Mouse (Mus musculus): Measurements from ENCODE around the gene Cox6b2. TPM values are rescaled to one million over a fixed set of nuclear protein-coding genes. Genes with fewer than 3 reads are reported as not detected.
"Not testable (repeated sequence)": the region's sequence is repeated elsewhere in the genome, so short reads cannot be mapped to it uniquely, and the experiment has no call there.

Gene Cox6b2
- total RNA-seq (2022), result 1 to 10 TPM; 1.8 to 3.8 (median 2.8) TPM

DNA sequence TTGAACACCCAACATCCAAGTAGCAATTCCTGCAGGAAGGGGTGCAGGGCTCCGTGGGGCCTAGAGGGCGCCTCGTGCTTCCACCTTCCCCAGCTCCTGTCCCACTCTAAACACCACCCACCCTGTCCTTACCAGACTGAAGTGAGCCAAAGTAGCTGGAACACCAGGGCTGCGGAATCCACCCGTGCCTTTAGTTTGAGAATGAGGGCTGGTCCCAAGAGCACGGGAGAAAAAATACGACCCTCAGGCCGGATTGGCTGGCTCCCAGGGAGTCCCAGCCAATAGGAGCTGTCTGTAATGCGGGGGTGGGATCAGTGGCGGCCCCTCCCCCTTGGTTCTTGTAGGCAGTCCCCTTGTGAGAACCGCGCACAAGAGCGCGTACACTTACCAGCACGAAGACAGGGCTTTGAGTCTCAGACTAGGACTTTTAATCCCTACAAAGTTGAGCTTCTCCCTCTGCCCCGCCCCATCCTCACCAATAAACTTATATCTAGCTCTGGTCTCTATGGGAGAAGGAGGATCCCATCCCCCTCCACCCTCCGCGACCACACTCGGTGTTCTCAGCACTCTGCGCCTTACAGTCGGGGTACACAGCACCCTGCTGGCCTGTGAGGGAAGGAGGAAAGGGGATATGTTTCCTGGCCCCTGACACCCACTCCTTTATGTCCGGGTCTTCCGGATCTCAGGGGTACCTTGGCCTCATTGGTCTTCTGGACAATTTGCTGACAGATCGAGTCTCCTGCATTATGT, at the start of gene Cox6b2:
Gene Cox6b2, minus strand, starts transcription at position 274 of the 750 bp plus-strand sequence.
- peak; percentile 11 for DNase-seq (ENCODE audit: low spot score)

DNA sequence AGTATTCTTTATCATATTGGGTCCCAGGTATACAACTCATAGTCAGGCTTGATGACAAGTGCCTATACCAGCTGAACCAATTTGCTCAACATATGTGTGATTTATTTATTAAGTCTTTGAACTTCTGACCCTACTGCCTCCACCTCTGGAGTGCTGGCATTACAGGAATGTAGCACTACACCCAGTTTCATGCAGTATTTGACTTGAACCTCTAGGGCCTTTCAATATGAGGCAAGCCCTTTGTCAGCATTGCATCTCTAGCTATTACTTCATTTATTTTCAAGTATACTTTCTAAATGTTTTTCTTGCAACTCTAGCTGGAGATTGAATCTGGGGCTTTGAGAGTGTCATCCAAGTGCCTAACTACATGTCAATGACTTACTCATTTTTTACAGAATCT, 49.4 kb upstream of the Cox6b2 start:
- no peak for DNase-seq (ENCODE audit: low spot score)

DNA sequence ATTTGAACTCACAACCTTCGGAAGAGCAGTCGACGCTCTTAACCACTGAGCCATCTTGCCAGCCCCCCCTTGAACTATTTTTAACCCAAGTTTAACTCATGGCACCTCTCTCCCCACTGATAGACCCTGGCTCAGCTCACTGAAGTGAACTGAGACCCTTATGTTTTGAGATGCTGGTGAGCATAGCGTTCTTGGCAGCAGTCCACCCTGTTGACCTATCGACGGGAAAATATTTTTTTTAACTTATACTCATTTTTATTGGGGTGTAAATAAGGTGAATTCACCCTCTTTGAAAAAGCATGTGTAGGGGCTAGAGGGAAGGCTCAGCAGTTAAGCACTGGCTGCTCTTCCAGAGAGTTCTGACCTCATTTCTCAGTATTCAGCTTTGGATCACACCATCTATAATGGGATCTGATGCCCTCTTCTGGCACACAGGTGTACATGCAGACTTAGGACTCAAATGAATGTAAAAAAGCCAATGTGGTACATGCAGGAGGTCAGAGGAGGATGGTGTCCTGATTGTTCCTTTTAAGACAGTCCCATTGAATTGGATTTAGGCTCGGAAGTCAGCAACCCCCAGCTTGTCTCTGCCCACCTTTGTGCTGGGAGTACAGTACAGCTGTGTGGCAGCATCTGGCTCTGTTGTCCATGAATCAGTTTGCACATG, 43.0 kb upstream of the Cox6b2 start:
- peak; percentile 21 for DNase-seq (ENCODE audit: low spot score)

DNA sequence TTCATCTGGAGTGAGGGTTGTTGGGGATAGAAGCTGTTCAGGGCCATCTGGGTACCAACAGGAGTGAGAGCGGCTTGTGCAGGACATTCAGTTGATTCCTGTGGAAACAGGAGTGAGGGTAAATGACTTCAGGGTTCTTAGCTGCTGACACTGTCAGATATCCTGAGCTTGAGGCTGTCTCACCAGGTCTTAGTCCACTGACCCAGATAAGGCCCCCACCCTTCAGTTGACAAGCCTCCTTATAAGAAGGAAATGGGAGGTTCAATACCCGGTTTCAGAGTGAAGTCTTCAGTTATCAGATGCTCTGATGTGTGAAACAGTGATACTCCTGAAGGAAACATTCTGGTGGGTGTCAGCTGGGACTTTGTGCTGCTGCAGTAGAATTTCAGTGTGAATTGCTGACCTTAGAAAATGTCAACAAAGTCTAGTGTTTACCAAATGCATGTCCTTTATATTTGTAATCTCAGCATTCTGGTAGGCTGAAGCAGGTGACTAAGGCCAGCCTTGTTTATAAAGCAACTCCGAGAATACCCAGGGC, 41.8 kb upstream of the Cox6b2 start:
- DNase-seq (ENCODE audit: low spot score), result no peak

DNA sequence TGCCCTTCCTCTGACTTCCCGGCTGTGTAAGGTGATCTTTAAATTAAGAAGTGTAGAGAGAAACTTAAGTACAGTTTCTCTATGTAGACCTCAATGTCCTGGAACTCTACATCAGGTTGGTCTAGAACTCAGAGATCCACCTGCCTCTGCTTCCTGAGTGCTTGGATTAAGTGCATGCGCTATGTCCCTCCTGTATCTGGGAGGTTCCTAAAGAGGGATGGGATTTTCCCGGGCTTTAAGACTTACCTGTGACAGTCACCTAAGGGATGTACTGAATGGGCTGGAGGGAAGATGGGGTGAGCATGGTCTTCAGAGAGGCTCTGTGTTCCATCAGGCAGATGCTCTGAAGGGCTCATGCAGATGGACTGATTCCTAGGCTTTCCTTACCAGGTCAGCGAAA, 40.8 kb upstream of the Cox6b2 start:
- no peak for DNase-seq (ENCODE audit: low spot score)

DNA sequence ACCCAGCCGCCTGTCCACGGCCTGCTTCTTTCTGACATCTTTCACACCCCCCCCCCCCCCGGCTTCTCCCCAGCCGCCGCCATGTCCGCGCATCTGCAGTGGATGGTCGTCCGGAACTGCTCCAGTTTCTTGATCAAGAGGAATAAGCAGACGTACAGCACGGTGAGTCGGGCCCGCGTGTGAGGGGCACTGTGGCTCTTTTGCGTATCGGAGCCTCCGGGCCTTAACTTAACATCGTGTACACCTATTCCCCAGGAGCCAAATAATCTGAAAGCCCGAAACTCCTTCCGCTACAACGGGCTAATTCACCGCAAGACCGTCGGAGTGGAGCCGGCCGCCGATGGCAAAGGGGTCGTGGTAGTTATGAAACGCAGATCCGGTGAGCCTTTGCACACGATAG, 40.4 kb upstream of the Cox6b2 start:
- not testable (repeated sequence) for DNase-seq (ENCODE audit: low spot score)

DNA sequence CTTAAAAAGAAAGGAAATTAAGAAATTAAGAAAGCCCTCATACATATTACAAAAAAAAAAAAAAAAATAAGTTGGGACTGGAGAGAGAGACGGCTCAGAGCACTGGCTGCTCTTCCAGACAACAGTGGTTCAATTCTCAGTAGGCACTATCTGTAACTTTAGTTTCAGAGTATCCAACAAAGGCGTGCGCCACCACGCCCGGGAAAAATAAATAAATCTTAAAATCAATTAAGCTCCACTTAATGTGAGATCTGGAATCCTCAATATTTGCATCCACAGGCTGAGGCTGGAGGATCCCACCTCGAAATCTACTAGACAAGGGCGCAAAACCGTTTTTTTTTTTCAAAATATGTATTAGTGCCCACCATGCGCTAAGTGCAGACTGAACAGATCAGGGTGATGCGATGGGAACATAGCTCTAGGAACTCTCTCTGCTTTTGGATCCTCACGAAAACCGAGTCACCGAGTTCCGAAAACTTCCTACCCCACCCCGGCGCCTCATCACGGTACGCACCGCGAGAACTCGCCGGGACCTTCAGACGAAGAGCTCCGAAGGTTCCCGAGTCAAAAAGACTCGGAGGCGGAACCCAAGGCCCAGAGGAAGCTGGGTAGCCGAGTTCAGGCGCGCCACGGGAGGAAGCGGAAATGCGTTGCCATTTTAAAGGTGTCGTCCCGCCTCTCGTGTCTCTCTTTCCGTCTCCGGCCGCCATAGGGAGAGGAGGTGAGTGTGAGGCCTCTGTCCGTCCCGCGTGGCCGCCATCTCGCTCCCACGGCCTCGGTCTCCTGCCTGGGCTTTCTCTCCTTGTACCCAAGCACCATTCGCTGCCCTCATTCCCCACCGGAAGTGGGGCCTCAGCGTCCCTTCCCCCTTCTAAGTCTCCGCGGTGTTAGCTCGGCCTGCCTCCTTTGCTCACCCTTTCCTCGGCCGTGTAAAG, 39.7 kb upstream of the Cox6b2 start, which contains the start of gene Rpl28:
Gene Rpl28, plus strand, starts transcription at position 597 of the 935 bp plus-strand sequence.
- peak; percentile 96 for DNase-seq (ENCODE audit: low spot score)

DNA sequence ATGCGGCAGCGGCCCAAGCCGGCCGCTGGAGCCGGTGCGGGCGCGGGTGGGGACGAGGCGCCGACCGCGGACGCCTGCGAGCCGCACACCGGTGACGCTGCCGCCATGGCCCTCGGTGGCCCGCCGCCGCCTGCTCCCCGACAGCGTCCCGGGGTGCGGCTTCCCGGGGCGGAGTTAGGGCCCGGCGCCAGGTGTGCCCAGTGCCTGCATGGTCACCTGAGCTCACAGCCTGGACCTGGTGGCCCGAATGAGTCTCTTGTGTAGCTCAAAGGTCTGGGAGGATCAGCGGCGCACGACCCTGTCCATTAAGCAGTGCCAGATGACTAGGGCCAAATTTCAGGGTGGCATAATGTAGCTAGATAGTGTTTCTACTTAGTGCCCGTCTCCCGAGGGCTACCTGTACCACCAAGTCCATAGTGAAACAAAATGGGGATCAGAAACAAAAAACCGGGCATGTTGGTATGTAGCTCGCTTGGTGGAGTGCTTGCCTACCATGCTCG, 36.6 kb upstream of the Cox6b2 start, which contains the start of gene Tmem238:
Gene Tmem238, minus strand, starts transcription at position 221 of the 500 bp plus-strand sequence.
- no peak for DNase-seq (ENCODE audit: low spot score)

DNA sequence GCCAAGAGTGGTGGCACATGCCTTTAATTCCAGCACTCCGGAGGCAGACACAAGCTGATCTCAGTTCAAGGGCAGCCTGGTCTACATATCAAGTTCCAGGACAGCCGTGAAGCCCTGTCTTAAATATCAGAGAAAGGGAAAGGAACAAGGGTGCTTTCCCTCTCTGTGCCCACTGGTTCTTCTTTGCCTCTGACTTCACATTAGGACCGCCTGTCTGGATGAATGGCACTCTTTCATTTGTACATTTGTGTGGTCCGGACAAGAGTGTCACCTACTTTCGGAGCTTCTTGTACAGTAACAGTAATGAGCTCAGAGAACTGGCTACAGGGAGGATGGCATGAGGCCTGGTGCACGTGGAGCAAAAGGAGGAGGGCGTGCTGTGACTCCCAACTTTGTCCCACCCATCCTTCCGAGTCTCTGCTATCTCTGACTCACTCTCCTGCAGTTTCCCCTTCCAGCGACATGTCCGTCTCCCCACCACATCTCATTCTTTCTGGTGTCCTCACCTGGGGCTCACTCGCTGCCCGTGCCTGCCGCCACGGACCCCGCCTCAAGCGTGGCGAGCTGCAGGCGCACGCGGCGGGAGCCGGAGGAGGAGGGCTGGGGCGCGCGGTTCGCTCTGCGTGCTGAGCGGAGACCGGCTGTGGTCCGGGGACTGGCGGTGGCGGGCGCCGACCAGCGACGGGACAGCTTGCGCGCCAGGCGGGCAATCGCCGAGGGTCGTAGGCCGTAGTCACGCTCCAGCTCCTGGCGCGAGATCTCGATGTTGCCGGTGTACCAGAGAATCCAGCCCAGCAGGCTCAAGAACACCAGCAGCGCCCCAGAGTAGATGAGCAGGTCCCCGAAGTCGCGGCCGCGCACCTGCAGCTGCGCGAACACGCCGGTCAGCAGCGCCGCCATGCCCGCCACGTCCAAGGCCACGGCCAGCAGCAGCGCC, 35.9 kb upstream of the Cox6b2 start:
- peak; percentile 19 for DNase-seq (ENCODE audit: low spot score)

DNA sequence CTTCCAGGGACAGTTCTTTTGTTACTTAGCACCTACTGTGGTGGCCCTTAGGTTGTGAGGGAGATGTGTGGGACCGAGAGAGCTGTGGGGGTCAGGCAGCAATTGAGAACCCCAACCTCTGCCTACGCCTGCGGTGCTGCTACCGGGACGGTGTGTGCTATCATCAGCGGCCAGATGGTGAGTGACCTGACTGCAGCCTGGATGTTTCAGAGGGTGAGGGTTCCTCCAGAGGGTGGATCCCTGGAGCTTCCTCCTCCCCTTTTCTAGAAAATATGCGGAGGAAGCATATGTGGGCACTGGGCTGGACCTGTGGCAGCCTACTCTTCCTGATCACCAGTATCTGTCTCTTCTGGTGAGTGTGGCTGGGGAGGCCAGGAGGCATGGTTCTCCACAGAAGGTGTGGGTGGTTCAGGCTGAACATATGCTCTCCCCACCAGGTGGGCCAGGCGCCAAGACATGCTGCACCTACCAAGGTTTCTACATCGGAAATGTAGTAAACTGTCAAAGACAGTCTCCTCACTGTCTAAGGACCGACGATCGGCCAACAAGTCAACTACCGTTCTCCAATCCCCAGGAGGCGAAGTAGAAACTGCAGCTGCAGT, 30.9 kb upstream of the Cox6b2 start:
- DNase-seq (ENCODE audit: low spot score), result no peak

DNA sequence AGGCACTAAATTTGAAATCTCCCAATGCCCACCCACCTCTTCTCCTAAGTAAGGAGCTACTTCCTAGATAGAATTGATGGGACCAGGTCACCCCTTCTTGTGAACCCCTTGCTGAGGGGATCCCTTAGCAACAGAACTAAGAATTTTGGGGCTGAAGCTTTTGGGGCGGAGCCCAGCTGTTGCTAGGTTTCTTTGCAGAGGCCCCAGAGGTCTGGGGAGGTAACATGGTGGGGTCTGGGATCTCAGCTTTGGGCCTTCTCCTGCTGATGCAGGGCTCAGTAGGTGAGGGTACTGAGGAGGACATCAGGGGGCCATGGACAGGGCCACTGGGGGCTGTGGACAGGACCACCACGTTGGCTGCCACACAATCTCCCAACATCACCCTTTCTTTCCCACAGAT, 29.9 kb upstream of the Cox6b2 start, which contains the start of the genes Il11 and Tmem190:
Gene Il11, minus strand, starts transcription at position 101 of the 400 bp plus-strand sequence.
Gene Tmem190, plus strand, starts transcription at position 179 of the 400 bp plus-strand sequence.
- DNase-seq (ENCODE audit: low spot score), result no peak

DNA sequence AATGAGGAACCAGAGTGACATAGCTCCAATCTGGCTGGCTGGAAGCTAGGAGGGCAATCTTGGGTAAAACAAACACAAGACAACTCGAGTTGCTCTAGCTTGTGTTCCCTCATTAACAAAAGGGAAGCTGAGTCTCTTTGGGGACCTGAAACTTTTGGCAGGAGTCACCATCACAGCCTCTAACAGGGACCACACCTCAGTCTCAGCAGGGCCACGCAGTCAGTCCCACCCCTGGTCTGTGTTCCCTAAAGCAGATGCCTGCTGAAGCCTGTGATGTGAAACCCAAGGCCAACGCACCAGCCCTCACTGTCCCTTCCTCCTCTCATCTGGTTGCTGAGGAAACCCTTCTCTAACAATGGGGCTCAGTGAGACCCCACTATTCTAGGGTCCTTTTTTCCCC, 29.2 kb upstream of the Cox6b2 start:
- DNase-seq (ENCODE audit: low spot score), result no peak

DNA sequence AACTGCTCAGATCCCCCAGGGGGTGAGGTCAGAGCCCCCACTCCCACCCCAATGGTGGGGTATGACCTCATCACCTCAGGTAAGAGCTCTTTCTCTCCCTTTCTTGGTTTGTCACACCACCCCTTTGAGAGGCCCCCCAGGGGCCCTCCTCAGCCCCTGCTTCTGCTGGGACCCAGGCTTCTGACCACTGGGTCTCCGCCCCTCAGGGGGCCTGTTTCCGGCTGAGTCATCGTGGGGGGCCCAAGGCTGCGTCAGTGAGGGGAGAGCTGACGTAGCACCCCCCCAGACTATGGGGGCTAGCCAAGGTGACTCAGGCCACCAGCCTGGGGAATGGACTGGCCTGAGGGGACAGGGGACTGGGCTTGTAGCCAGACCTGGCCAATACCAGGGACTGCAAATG, 27.0 kb upstream of the Cox6b2 start:
- DNase-seq (ENCODE audit: low spot score), result no peak

DNA sequence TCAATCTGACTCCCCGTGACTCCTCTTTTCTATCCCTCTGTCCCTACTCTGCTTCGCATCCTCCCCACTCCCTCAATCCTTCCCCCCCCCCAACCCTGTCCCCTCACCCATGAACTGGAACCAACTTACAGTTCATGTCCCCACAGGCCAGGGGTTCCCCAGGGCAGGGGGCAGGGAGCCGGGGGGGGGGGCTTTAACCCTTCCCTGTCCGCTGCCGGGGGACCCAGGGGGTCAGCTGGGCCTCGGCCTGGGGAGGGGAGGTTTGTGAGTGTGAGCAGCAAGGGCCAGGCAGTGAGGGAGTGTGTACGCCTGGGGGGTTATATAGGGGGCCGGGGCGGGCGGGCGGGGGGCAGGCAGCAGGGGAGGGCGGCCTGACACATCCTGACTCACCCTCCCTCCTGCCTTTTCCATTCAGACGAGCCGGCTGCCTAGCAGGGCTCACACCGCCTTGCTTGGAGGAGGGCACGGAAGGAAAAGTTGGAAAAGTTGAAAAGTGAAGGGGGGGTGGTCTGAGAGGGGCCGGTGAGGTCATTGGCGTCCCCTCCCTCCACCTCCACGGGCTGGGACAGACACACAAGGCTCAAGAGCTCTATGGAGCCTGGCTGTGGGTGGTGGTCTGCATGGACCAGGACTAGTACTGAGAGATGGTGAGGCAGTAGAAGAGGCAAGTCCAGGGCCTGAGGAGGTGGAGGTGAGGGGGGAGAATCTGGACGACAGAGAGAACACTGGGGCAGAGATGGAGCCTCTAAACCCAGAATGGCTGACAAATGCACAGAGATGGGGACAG, 25.1 kb upstream of the Cox6b2 start:
- no peak for DNase-seq (ENCODE audit: low spot score)

DNA sequence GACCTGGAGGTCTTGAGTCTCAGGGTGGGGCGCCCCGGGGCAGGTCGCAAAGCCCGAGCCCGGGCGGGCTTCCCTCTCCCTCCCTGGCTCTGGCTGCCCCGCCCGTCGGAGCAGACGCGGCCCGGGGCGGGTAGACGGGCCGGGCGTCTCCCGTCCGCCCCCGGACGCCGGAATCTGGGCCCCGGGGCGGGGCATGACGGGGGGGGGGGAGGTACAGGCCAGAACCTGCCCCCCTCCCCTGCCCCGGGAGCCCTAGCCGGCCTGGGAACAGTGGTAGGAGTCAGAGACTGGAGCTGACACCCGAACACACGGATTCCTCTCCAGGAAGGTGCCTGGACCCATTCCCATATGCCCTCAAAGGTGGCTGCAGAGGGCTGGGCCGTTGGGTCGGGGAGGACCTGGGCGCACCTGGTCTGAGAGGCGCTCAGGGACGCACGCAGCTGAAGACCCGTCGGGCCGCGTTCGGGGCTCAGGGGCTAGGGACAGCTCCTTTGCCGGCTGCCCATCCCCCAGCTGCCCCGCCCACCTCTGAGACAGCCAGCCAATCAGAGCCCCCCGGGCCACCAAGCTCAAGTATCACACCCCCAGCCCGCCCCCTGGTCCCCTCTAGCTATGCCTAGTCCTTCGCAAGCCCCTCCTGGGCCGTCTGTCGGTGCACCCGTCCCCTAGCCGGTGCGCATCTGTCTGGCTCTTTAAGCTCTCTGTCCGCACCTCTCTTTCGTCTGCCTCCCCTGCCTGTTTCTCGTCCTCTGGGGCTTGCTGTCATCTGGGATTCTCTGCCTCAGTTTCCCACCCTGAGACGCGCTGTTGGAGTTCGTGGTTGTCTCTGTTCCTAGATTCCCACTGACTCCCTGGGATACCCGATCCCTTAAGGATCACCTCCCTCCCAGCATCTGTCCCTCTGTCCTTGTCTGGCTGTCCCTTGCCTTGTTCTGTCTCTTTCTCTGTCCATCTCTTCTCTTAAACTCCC, 24.3 kb upstream of the Cox6b2 start:
- DNase-seq (ENCODE audit: low spot score), result peak; percentile 24

DNA sequence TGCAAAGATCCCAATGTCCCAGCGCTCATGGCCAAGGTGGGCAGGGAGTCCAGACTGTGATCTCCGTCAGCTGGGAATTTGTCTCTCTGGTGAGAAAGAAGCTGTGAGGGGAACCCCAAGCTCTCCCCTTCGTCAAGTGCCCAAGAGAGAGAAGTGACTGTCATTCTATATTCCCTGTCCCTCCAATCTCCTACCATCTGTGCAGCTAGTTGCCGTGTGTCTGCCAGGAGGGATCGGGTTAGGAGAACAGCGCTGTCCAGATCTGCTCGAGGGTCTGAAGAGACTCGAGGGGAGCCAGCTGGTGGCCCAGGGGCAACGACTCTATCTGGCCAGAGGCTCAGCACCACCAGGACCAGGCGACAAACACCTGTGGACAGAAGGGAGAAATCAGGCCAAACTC, 23.2 kb upstream of the Cox6b2 start:
- no peak for DNase-seq (ENCODE audit: low spot score)

DNA sequence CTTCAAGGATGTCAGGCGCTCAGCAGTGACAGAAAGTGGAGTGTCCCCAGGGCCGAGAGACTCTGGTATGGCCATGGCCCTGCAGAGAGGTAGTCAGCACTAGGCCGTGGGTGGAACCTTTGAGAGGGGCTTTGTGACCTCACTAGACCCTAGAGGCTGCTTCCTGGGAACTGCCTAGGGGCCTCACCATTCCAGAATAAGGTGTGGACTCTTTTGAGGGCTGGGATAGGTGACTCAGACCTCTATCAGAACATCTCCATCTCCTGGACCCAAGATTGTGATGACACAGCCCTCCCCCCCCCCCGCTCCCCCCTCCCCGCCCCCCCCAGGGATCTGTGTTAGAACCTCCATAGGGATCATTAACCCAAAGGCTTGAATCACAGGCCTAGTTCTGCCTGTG, 18.3 kb upstream of the Cox6b2 start, which contains the start of gene Fam71e2:
Gene Fam71e2, minus strand, starts transcription at position 101 of the 400 bp plus-strand sequence.
- DNase-seq (ENCODE audit: low spot score), result no peak
